Mouse (Mus musculus) heart, postnatal 0 days (tissue): ENCODE data around the gene Nabp2. TPM values are rescaled to one million over a fixed set of nuclear protein-coding genes. Genes with fewer than 3 reads are reported as not detected.

Experiments used
- ATAC-seq: fragments of 200-750 bp; cut with Nextera tagmentation; 2 replicates; pipeline ENCODE4 v1.8.0; 2017; ENCODE audit warnings: low read depth, moderate number of reproducible peaks, moderate library complexity; ENCODE audit not compliant: insufficient read depth
- DNase-seq: peaks from one replicate; pipeline ENCODE4 v3.0.0-alpha.2; 2016; ENCODE audit warnings: low spot score
- H3K27ac ChIP-seq: fragments of 300-500 bp; sonication (generic); 2 replicates; pipeline ENCODE4 v1.5.1; 2014; ENCODE audit warnings: low read depth, mild to moderate bottlenecking
- H3K27me3 ChIP-seq: fragments of 300-500 bp; sonication (generic); 2 replicates; pipeline ENCODE4 v1.6.1; 2014; ENCODE audit warnings: low read length, mixed read lengths; ENCODE audit not compliant: control insufficient read depth, insufficient read depth
- H3K36me3 ChIP-seq: fragments of 300-500 bp; sonication (generic); replicated peaks from 2 replicates; pipeline ENCODE4 v1.6.1; 2014; ENCODE audit warnings: low read length, mixed read lengths; ENCODE audit not compliant: control insufficient read depth, insufficient read depth
- H3K4me1 ChIP-seq: fragments of 300-500 bp; sonication (generic); 2 replicates; pipeline ENCODE4 v1.6.1; 2014; ENCODE audit warnings: antibody characterized with exemption; ENCODE audit not compliant: control insufficient read depth, insufficient read depth
- H3K4me2 ChIP-seq: fragments of 300-500 bp; sonication (generic); 2 replicates; pipeline ENCODE4 v1.6.1; 2014; ENCODE audit warnings: low read depth, mild to moderate bottlenecking, low read length, moderate library complexity
- H3K4me3 ChIP-seq: fragments of 300-500 bp; sonication (generic); 2 replicates; pipeline ENCODE4 v1.5.1; 2014; ENCODE audit warnings: low read depth, low read length
- H3K9ac ChIP-seq: fragments of 300-500 bp; sonication (generic); replicated peaks from 2 replicates; pipeline ENCODE4 v1.6.1; 2014; ENCODE audit warnings: low read depth, low read length, mixed read lengths
- H3K9me3 ChIP-seq: fragments of 300-500 bp; sonication (generic); replicated peaks from 2 replicates; pipeline ENCODE4 v1.6.1; 2016; ENCODE audit warnings: low read length; ENCODE audit not compliant: control insufficient read depth
- CTCF ChIP-seq: IDR thresholded peaks from 2 replicates; pipeline ENCODE4 v1.5.1; 2016; ENCODE audit warnings: antibody characterized with exemption, control low read depth, low read depth
- EP300 ChIP-seq: IDR thresholded peaks from 2 replicates; pipeline ENCODE4 v1.6.1; 2016; ENCODE audit warnings: antibody characterized with exemption, low read depth
- WGBS: fragments of 180-500 bp; shearing (Covaris S2); extraction: QIAGEN DNeasy Blood & Tissue Kit; methylation state at CpG from one replicate; pipeline ENCODE4 v1.1.7; 2014; 5-methylcytosine and 5-hydroxymethylcytosine counted together
- polyA plus RNA-seq: library from polyadenylated mRNA; unstranded; fragments of >200 nt; fragmentation: Nextera tagmentation; extraction: Ambion mirVana; gene quantifications from 2 replicates; pipeline ENCODE4 v1.2.1, GENCODE M21; 2015
- total RNA-seq: library from RNA; depleted of rRNA; stranded (reverse); fragments of >200 nt; gene quantifications from 2 replicates; pipeline ENCODE4 v1.2.3, GENCODE M21; 2014; ENCODE audit warnings: low replicate concordance

The Nabp2 gene
- total and polyA plus RNA-seq, 2 experiments from 2014 or later: 28.1 to 55.5 TPM

GRCm38 (mm10) chr10:128382482-128382881, 28.8 kb downstream of the Nabp2 start:
- Histone ChIP-seq H3K9ac (no peak overlapping the region), H3K27me3 (no peaks in the 10 kb centered on the region), H3K9me3 (no peaks in the 10 kb centered on the region), H3K4me3 (no peak overlapping the region), H3K27ac (no peak overlapping the region), H3K4me1 (peaks cover 14% of the 10 kb centered on the region), H3K36me3 (peaks cover 90% of the 10 kb centered on the region), H3K4me2 (no peak overlapping the region)
- TF ChIP-seq CTCF (no peak), EP300 (no peak)
- WGBS: 91% methylated on average over 8 of the region's 8 CpGs
- no peak for DNase-seq
- ATAC-seq: no peak

GRCm38 (mm10) chr10:128380565-128380964, 30.7 kb downstream of the Nabp2 start:
- Histone ChIP-seq H3K4me3 (no peak overlapping the region), H3K27me3 (no peaks in the 10 kb centered on the region), H3K4me1 (peaks cover 14% of the 10 kb centered on the region), H3K36me3 (peaks cover 71% of the 10 kb centered on the region), H3K9ac (no peak overlapping the region), H3K27ac (no peak overlapping the region), H3K4me2 (no peak overlapping the region), H3K9me3 (no peaks in the 10 kb centered on the region)
- WGBS: 88% methylated on average over 5 of the region's 5 CpGs
- TF ChIP-seq CTCF: no peak
- TF ChIP-seq EP300: no peak
- DNase-seq (no peak), ATAC-seq (no peak)

GRCm38 (mm10) chr10:128379260-128379659, 32.0 kb downstream of the Nabp2 start:
- H3K4me3 ChIP-seq: no peak overlapping the region
- WGBS: 89% methylated on average over 7 of the region's 7 CpGs

GRCm38 (mm10) chr10:128378462-128378861, 32.8 kb downstream of the Nabp2 start:
- Histone ChIP-seq H3K4me1 (peaks cover 14% of the 10 kb centered on the region), H3K27me3 (no peaks in the 10 kb centered on the region), H3K27ac (no peak overlapping the region), H3K4me3 (no peak overlapping the region), H3K4me2 (peak overlapping the region; percentile 68), H3K9me3 (no peaks in the 10 kb centered on the region), H3K9ac (peak overlapping the region; percentile 92; the same call in 1 of the 2 replicates), H3K36me3 (peaks cover 50% of the 10 kb centered on the region)
- DNase-seq (no peak), ATAC-seq (no peak)
- no peak for TF ChIP-seq EP300
- no peak for TF ChIP-seq CTCF
- WGBS: 57% methylated on average over 3 of the region's 3 CpGs

More at GRCm38 (mm10) chr10:128379260-128379659, 32.0 kb downstream of the Nabp2 start:
- H3K4me1 ChIP-seq: peaks cover 14% of the 10 kb centered on the region
- TF ChIP-seq EP300 (no peak), CTCF (no peak)
- ATAC-seq (no peak), DNase-seq (no peak)
- no peak overlapping the region for H3K4me2 ChIP-seq
- H3K27ac ChIP-seq: no peak overlapping the region
- no peak overlapping the region for H3K9ac ChIP-seq
- no peaks in the 10 kb centered on the region for H3K9me3 ChIP-seq
- no peaks in the 10 kb centered on the region for H3K27me3 ChIP-seq
- peaks cover 58% of the 10 kb centered on the region for H3K36me3 ChIP-seq

- Histone ChIP-seq H3K27ac (peak overlapping the region; percentile 84), H3K9ac (peak overlapping the region; percentile 92), H3K4me1 (peaks cover 14% of the 10 kb centered on the region), H3K27me3 (no peaks in the 10 kb centered on the region), H3K4me3 (peak overlapping the region; percentile 85), H3K36me3 (peaks cover 46% of the 10 kb centered on the region), H3K9me3 (no peaks in the 10 kb centered on the region), H3K4me2 (peak overlapping the region; percentile 68)
- no peak for TF ChIP-seq CTCF
- TF ChIP-seq EP300: no peak
- DNase-seq: no peak
- 65% methylated on average over 14 of the region's 14 CpGs for WGBS
- ATAC-seq: no peak
Measured at GRCm38 (mm10) chr10:128377940-128378448, 33.3 kb downstream of the Nabp2 start.
